Mouse (Mus musculus) urinary bladder, adult 2 months (tissue): ENCODE measurements around the gene Pdlim1. TPM values are rescaled to one million over a fixed set of nuclear protein-coding genes. Genes with fewer than 3 reads are reported as not detected.
"Not testable (repeated sequence)": the region's sequence is repeated elsewhere in the genome, so short reads cannot be mapped to it uniquely, and the experiment has no call there.

ENCODE experiments used
- DNase-seq: peaks from one replicate; pipeline ENCODE4 v3.0.0; 2022; ENCODE audit warnings: low spot score
- polyA plus RNA-seq: library from polyadenylated mRNA; depleted of rRNA; stranded (reverse); fragments of >200 nt; gene quantifications from 2 replicates; pipeline ENCODE4 v1.2.3, GENCODE M21; 2012; rRNA removed

Pdlim1 gene
- polyA plus RNA-seq, 1 experiment = 79.7 TPM

DNA sequence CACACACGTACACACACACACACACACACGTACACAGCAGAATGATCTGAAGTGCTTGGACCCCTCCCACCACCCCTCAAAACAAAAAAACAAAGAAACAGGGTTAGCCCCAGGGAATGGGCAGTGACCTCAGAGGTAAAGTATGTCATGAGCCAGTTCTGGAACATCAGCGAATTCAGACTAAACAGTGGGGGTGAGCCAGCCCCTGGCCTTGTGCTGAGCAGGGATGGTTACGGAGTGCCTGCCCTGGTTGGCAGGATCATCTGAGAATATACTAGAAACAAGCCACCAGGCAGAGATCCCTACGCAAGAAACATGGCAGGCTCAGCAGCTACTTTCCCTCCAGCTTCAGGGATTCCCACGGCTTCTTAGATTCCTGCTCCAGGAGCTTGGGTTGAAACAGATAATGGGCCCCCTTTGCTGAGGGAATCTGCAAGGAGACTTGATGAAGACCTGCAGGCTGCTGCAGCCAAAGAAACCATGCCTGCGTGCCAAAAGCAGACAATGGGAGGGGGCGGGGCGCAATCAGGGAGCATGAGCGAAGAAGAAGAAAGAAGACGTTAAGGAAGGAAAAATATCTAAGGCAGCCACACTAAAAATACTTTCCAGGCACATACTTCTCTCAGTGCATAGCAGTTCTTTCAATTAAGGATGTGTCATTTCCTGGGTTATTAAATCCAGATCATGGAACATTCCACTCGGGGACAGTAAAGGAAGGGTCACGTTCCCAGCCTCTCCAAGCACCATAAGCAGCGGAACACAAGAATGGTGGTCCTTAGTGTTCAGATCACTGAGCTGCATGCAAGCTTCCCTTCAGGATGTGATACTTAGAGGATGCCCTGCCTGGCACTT lies 30.6 kb downstream of the Pdlim1 start:
- DNase-seq = no peak

DNA sequence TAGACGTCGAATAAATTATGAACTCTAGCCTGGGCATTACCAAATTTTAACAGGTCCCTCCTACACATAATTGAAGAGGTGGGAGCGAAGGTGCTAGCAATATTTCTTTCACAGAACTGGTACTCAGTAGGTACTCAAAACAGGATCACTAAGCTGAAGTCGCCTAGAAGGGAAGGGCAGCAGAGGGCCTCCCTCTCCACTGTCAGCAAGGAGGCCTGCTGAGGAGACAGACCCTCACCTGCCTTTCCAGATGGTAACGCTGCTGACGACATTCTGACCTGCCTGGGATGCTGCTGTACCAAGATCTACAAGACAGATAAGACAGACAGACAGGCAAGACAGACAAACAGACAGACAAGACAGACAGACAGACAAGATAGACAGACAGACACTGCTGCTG lies 31.3 kb downstream of the Pdlim1 start:
- no peak for DNase-seq

- DNase-seq = no peak
Measured at GRCm38 (mm10) chr19:40238175-40238850, 33.3 kb downstream of the Pdlim1 start.

DNA sequence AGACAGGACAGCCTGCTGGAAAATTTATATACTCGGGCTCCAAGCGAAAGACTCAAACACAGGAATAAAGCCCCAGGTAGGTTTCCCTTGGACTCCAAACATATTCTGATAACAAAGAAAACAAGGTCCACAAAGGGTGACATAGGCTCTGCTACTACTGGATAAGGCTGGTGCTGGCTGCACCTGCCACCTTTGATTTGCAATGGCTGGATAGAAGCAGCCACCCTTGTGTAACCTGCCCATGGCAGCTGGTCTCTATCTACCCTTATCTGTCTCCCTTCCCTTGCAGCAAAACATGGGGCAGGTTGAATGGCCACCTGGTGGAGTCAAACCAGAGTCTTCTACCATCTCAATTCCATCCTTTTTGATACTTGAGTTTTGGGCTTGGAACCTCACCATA lies 39.1 kb downstream of the Pdlim1 start:
- DNase-seq = no peak

DNA sequence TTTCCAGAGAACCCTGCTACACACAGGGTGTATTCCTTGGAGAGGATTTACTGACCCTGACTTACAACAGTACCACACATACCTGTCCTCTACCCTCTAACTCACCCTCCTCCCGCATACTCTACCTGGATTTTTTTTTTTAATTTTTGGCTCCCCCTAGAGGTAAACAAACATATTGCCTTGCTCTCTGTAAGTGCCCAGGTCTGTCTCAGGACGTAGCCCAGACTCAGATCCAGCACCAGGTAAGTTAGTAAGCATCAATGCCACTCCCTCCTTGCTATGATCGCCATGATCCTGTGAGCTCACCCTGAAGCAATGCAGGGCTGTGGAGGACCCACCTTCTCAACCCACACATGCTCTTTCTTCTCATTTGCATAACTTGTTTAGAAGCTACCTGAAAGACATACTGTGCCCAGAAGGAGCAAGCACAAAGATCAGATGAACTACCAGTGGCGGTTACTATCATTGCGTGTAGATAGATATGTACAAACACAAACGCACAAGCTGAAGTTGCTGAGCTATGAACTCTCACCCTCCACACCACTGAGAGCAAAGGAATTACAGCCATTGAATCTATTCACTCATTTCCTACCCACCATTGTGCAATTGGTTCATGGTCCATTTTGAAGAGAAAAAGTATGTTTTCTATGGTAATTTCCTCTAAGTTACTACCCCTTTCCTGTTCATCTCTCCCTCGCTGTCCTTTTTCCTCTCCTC lies 39.7 kb downstream of the Pdlim1 start:
- DNase-seq = no peak

DNA sequence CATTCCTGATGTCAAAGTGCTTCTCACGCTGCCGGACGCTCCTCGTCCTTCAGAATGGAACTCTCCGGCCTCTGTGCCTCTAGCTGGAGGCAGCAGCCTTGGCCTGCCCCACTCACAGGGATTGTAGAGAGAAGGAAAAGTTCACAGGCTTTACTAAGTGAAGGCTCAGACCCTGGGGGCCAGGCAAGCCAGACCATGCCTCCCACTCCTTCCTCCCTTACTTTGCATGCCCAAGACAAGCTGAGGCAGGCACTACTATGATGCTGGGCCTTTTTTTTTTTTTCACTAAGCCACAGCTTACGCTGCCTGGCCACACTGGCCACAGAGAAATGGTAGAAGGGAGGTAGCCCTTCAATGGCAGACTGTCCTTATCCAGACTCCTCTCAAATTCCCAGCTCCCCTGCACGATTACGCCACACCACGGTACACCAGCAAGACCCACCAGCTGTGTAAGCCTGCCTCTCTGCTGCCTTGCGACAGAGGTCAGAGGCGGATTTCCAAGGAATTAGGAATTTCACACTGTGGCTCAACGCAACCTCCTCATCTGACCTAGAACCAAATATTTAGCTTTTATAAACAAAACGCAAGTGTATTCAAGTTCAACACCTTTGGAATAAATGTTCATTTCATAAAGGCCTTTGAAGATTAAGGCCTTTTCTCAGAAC lies 40.4 kb downstream of the Pdlim1 start:
- no peak for DNase-seq

DNA sequence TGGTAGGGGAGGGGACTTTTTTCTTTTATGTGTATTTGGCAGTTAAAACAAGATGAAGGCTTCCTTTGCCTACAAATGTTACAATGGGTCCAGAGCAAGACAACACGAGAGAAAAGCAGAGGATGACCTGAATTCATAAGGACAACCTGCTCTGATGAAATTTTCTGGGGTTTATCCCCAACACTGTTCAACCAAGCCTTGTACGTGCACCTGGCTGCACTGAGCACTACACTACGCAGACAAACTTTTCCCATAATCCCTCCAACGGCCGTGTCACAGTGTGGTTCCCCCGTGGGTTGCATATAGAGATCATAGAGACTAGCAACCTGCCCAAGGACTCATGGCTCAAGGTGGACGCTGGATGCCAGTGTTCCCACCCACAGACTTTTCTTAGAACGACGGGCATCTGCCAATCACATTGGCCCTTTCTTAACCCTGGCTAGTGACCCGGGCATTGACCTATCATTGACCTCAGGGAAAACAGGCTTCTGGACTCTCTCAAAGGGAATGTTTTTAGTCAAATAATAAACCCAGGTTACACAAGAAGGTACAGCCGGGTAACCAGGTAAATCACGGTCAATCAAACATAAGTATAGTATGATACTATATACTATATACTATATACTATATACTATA lies 45.0 kb downstream of the Pdlim1 start:
- no peak for DNase-seq

DNA sequence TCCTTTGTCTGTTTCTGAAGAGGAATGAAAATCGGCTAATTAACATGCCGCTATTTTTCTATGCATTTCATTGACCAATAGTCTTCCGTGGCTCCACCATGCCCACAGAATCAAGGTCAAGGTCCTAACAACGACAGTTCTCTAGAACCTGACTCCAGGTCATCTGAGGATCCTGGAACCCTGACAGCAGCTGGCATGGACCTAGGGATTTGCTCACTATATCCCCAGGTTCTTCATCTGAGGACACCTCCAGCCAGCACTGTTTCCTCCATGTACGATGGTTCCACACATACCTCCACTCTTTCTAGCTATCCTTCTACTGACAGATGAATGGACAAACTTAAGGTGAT lies 45.9 kb downstream of the Pdlim1 start:
- DNase-seq = no peak

DNA sequence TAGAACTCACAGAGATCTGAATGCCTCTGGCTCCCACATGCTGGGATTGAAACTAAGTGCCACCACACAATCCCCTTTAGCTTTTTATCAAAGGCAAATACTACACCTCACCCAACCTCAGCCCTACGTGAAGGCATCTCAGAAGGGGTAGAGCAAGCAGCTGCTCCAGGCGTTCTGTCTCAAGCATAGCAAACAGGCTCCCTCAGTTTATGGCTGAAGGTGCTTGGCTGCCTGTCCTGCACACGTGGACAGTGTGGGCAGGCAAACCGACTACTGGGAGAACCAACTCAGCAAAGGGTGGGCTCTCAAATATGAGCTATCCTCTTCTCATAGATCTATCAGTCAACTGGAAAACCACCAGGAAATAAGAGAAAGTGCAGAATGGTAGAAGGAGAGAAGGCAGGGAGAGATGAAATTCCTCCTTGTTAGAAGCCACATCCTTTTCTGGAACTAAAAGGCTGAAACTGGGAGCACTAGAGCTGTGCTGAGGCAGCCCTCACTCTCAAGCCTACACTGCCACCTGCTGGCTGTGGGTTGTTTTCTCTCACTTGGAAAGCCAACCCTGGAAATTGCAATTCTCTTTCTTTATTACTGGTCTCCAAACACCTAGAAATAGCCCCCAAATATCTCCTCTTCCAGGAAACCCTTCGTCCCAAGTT lies 46.4 kb downstream of the Pdlim1 start:
- DNase-seq = no peak

DNA sequence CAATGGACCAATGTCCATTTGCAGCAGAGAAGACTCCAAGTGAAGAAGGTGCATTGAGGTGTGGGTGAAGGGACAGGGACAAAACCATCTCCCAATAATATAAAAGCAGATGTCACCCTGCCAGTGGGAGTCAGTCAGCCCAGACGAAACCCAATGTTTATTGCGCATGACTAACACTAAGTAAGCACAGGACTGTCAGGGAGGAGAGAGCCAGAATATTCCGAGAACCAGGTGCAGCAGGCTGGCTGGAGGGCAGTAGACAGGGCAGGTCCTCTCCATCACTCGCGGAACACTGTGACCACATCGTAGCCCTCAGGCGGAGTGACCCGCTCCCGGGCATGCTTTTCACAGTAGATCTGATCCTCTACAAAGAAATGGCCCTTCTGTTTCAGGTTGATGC lies 49.3 kb downstream of the Pdlim1 start:
- DNase-seq = not testable (repeated sequence)

- DNase-seq = no peak
Measured at GRCm38 (mm10) chr19:40220878-40221277, 50.8 kb downstream of the Pdlim1 start.

GRCm38 (mm10) chr19:40202947-40203346 lies 68.7 kb downstream of the Pdlim1 start:
- not testable (repeated sequence) for DNase-seq

GRCm38 (mm10) chr19:40190596-40190995 lies 81.0 kb downstream of the Pdlim1 start:
- no peak for DNase-seq

DNA sequence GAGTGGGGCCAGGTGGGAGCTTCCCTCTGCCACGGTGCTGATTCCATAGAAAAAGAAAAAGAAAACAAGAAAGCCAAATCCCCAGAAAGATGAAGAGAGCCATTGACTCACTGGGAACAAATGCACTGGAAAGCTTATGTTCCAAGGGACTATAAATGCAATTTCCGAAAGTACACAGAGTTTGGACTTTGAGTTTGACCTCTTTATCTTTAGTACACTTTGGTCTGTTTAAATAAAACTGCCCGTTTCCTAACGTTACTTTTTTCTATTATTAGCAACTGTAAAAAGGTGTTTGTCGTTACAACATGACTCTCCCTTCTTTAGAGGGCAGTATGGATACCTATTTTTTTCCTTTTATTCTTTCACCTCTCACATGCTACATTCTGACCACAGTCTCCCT lies 84.5 kb downstream of the Pdlim1 start, which contains the start of gene Cyp2c70:
Gene Cyp2c70, minus strand, starts transcription at position 174 of the 400 bp plus-strand sequence.
- no peak for DNase-seq

GRCm38 (mm10) chr19:40183600-40183999 lies 88.0 kb downstream of the Pdlim1 start:
- DNase-seq = no peak

DNA sequence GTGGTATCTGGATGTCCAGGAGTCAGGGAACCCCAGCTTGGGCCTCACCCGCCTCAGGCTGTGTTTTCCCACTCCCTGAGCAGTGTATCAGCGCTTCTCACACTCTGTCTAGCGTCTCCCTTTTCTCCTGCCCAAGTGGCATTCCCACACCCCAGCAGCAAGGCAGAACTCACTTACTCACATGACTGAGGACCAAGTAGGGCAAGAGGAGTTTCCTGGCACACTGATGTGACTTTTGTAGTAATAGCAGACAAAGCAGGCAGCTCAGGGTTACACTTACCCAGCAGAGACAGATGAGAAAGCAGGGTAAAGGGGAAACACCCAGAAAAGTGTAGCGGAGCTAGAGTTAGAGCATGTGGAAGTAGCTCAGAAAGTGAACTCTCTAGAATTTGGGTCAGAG lies 93.3 kb downstream of the Pdlim1 start:
- no peak for DNase-seq

Other genes starting within 250 kb of the Pdlim1 start
- not detected in 2 replicates for gene Cyp2c54, start 198.0 kb downstream of the Pdlim1 start, polyA plus RNA-seq
- not detected in 2 replicates for gene Cyp2c50, start 182.2 kb downstream of the Pdlim1 start, polyA plus RNA-seq
- gene Cyp2c70, start 84.5 kb downstream of the Pdlim1 start, polyA plus RNA-seq = 0.10 TPM in 1 of 2 replicates, not detected in the other
- gene Sorbs1, start 241.9 kb upstream of the Pdlim1 start, polyA plus RNA-seq = 313 and 368 TPM in 2 replicates